Mouse (Mus musculus) embryonic facial prominence, embryonic 15.5 days (tissue): ENCODE results near the gene Acot1. TPM values are rescaled to one million over a fixed set of nuclear protein-coding genes. Genes with fewer than 3 reads are reported as not detected.

ENCODE experiments used
- ATAC-seq: fragments of 200-750 bp; cut with Nextera tagmentation; 2 replicates; pipeline ENCODE4 v1.8.0; 2017; ENCODE audit warnings: low read depth, moderate TSS enrichment; ENCODE audit not compliant: insufficient number of reproducible peaks, low FRiP score, low TSS enrichment
- H3K27ac ChIP-seq: fragments of 300-500 bp; sonication (generic); replicated peaks from 2 replicates; pipeline ENCODE4 v1.5.1; 2015; ENCODE audit warnings: mild to moderate bottlenecking, inconsistent platforms
- H3K27me3 ChIP-seq: fragments of 300-500 bp; sonication (generic); 2 replicates; pipeline ENCODE4 v1.6.1; 2015; ENCODE audit warnings: inconsistent platforms
- H3K36me3 ChIP-seq: fragments of 300-500 bp; sonication (generic); 2 replicates; pipeline ENCODE4 v1.6.1; 2015; ENCODE audit warnings: mild to moderate bottlenecking, inconsistent platforms
- H3K4me1 ChIP-seq: fragments of 300-500 bp; sonication (generic); 2 replicates; pipeline ENCODE4 v1.6.1; 2015; ENCODE audit warnings: inconsistent platforms
- H3K4me2 ChIP-seq: fragments of 300-500 bp; sonication (generic); replicated peaks from 2 replicates; pipeline ENCODE4 v1.6.1; 2015; ENCODE audit warnings: mild to moderate bottlenecking, inconsistent platforms
- H3K4me3 ChIP-seq: fragments of 300-500 bp; sonication (generic); replicated peaks from 2 replicates; pipeline ENCODE4 v1.5.1; 2015; ENCODE audit warnings: mild to moderate bottlenecking, inconsistent platforms
- H3K9ac ChIP-seq: fragments of 300-500 bp; sonication (generic); 2 replicates; pipeline ENCODE4 v1.6.1; 2015; ENCODE audit warnings: inconsistent platforms
- H3K9me3 ChIP-seq: fragments of 300-500 bp; sonication (generic); replicated peaks from 2 replicates; pipeline ENCODE4 v1.6.1; 2016; ENCODE audit warnings: inconsistent platforms
- WGBS: fragments of 180-500 bp; shearing (Covaris S2); methylation state at CpG from one replicate; pipeline ENCODE4 v1.1.7; 2015; 5-methylcytosine and 5-hydroxymethylcytosine counted together
- polyA plus RNA-seq: library from polyadenylated mRNA; unstranded; fragments of >200 nt; fragmentation: Nextera tagmentation; extraction: Ambion mirVana; gene quantifications from 2 replicates; pipeline ENCODE4 v1.2.1, GENCODE M21; 2015

Gene Acot1
- polyA plus RNA-seq, 1 experiment from 2014 or later = 58.9 TPM

GRCm38 (mm10) chr12:84067752-84068151, 58.5 kb downstream of the Acot1 start:
- no peak for ATAC-seq
- no peak overlapping the region for H3K4me3 ChIP-seq
- no peak overlapping the region for H3K9ac ChIP-seq
- no peaks in the 10 kb centered on the region for H3K36me3 ChIP-seq
- H3K4me2 ChIP-seq = no peak overlapping the region
- WGBS = 73% methylated on average over 4 of the region's 4 CpGs
- H3K9me3 ChIP-seq = no peaks in the 10 kb centered on the region
- H3K27ac ChIP-seq = no peak overlapping the region
- H3K27me3 ChIP-seq = peaks cover 31% of the 10 kb centered on the region
- no peaks in the 10 kb centered on the region for H3K4me1 ChIP-seq

Other genes with a start within 250 kb of the Acot1 start
- gene Papln, start 245.9 kb upstream of the Acot1 start, polyA plus RNA-seq = 5.2 and 5.4 TPM in 2 replicates
- 35.3 and 37.3 TPM in 2 replicates for gene Numb, start 87.6 kb upstream of the Acot1 start, polyA plus RNA-seq
- gene Riox1, start 58.9 kb upstream of the Acot1 start, polyA plus RNA-seq = 14.7 and 15.4 TPM in 2 replicates
- not detected in 2 replicates for gene Heatr4, start 24.6 kb upstream of the Acot1 start, polyA plus RNA-seq
- 24.0 and 24.4 TPM in 2 replicates for gene Acot2, start 21.6 kb upstream of the Acot1 start, polyA plus RNA-seq
- gene Acot4, start 28.9 kb downstream of the Acot1 start, polyA plus RNA-seq = 0.25 and 0.45 TPM in 2 replicates
- not detected in 2 replicates for gene Gm49366, start 29.4 kb downstream of the Acot1 start, polyA plus RNA-seq
- not detected in 2 replicates for gene Acot3, start 42.7 kb downstream of the Acot1 start, polyA plus RNA-seq
- gene Acot5, start 59.8 kb downstream of the Acot1 start, polyA plus RNA-seq = 0.16 TPM in 2 replicates
- gene Acot6, start 91.2 kb downstream of the Acot1 start, polyA plus RNA-seq = 2.1 and 2.4 TPM in 2 replicates
- gene Dnal1, start 104.9 kb downstream of the Acot1 start, polyA plus RNA-seq = 6.0 and 6.3 TPM in 2 replicates
- gene Pnma1, start 139.0 kb downstream of the Acot1 start, polyA plus RNA-seq = 1.8 and 3.0 TPM in 2 replicates
- 15.4 and 15.9 TPM in 2 replicates for gene Elmsan1, start 209.4 kb downstream of the Acot1 start, polyA plus RNA-seq